Mouse (Mus musculus) left cerebral cortex, adult 2 months (tissue): ENCODE measurements at regions not wholly inside any gene's neighbourhood (a gene's known extent, or its start where the extent isn't known, plus 50 kb on each side); places are given as distances from the start of the nearest gene placed in this dataset.
A peak's percentile ranks its signal among the peaks of the same experiment; 100 is the strongest.

Experiments used
- DNase-seq, 2 experiments: peaks; one replicate each; pipeline ENCODE4 v3.0.0; 2021 to 2022; ENCODE audit warnings: low spot score in 2 of 2, mixed read lengths in 1 of 2; ENCODE audit errors: extremely low spot score in 1 of 2
- H3K27ac ChIP-seq: fragments of 200-600 bp; 2 replicates; pipeline ENCODE4 v1.8.1; 2022
- H3K4me3 ChIP-seq: fragments of 200-600 bp; 2 replicates; pipeline ENCODE4 v1.8.1; 2022
- CTCF ChIP-seq: fragments of 200-600 bp; IDR thresholded peaks from 2 replicates; pipeline ENCODE4 v1.8.1; 2022; ENCODE audit warnings: antibody characterized with exemption, mild to moderate bottlenecking, moderate library complexity
- intact Hi-C: fragments of 180-260 bp; cut with DNase I; formaldehyde crosslinking; loops from one replicate; pipeline ENCODE4 v1.15.1; 2025

DNA sequence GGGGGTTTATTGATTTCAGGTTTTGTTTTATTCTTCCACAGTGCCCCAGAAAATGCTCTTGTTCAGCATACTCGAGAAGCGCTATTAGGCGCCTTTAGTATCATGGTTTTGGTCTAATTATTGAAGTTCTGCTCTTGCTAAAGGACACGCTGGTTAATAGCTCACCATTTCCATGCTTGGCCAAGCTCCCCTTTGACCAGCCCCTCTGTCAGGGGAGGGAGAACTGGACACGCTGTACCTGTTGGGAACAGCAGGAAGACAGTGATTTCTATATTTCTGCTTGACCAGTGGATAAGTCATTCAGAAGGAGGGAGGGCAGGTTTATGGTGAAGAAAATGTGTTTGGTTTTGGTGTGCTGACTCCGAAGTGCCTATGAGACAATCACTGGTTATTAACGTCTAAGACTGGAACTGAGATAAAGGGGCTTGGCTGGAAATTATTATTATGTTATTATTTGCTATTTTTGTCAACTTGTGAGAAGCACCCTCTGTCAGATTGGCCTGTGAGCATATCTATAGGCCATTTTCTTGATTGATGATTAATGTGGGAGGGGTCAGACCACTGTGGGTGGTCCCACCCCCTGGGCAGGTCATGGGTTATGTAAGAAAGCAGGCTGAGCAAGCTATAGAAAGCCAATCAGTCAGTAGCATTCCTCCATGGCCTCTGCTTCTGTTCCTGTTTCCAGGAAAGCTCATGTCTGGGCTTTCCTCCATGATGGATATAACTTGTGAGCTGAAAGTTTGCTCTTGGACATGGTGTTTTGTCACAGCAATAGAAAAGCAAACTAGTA, 51.2 kb upstream of the Tanc2 start:
- DNase-seq = no peak
- TF ChIP-seq CTCF = no peak
- Histone ChIP-seq H3K4me3 (no peak overlapping the region), H3K27ac (no peak overlapping the region)
- intact Hi-C loops = loop anchor here (2.0 kb wide), 1 partner anchor 22 kb away; no protein-coding TSS in a partner anchor

DNA sequence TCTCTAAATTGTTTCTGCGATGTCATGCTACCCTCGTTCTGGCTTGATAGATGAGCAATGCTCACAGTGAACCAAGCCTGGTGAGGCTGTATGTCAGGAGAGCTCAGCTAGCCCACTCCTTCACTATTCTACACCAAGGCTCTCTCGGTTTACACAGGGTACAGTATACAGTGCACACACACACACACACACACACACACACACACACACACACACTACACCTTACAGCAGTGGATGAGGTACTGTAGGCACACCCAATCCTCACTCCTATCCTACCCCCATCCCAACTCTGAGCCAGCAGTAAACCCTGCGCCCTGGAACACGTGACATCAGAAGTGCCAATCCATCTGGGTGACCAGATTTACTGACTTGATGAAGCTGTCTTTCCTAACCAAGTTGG, 57.2 kb upstream of the Tanc2 start:
- DNase-seq = no peak
- Histone ChIP-seq H3K4me3 (no peak overlapping the region), H3K27ac (no peak overlapping the region)
- intact Hi-C loops = no loop called here
- no peak for TF ChIP-seq CTCF

GRCm38 (mm10) chr11:105530711-105531157, 59.1 kb upstream of the Tanc2 start:
- no peak for TF ChIP-seq CTCF
- DNase-seq = no peak
- intact Hi-C loops = no loop called here
- Histone ChIP-seq H3K4me3 (no peak overlapping the region), H3K27ac (no peak overlapping the region)

- intact Hi-C loops = no loop called here
- no peak for TF ChIP-seq CTCF
- no peak for DNase-seq
- Histone ChIP-seq H3K27ac (peak overlapping the region; percentile 24; the same call in 1 of the 2 replicates), H3K4me3 (no peak overlapping the region)
These were observed 63.7 kb upstream of the Tanc2 start for GRCm38 (mm10) chr11:105526066-105526465.

GRCm38 (mm10) chr11:105525608-105526007, 64.2 kb upstream of the Tanc2 start:
- DNase-seq = no peak
- Histone ChIP-seq H3K4me3 (no peak overlapping the region), H3K27ac (peak overlapping the region; percentile 24; the same call in 1 of the 2 replicates)
- TF ChIP-seq CTCF = no peak
- intact Hi-C loops = no loop called here

- DNase-seq = no peak
- intact Hi-C loops = no loop called here
- H3K27ac ChIP-seq = no peak overlapping the region
- no peak overlapping the region for H3K4me3 ChIP-seq
- TF ChIP-seq CTCF = no peak
These were observed 65.4 kb upstream of the Tanc2 start for GRCm38 (mm10) chr11:105524400-105524799.

GRCm38 (mm10) chr11:105523765-105524164, 66.0 kb upstream of the Tanc2 start:
- Histone ChIP-seq H3K27ac (no peak overlapping the region), H3K4me3 (no peak overlapping the region)
- intact Hi-C loops = no loop called here
- TF ChIP-seq CTCF = no peak
- DNase-seq = no peak

GRCm38 (mm10) chr11:105520398-105520797, 63.9 kb upstream of the March10 start:
- no peak for DNase-seq
- H3K27ac ChIP-seq = no peak overlapping the region
- TF ChIP-seq CTCF = no peak
- H3K4me3 ChIP-seq = no peak overlapping the region
- intact Hi-C loops = no loop called here

GRCm38 (mm10) chr11:105513275-105513674, 56.7 kb upstream of the March10 start:
- no peak for TF ChIP-seq CTCF
- intact Hi-C loops = no loop called here
- no peak for DNase-seq

GRCm38 (mm10) chr11:105510626-105511025, 54.1 kb upstream of the March10 start:
- H3K27ac ChIP-seq = no peak overlapping the region
- intact Hi-C loops = no loop called here
- H3K4me3 ChIP-seq = no peak overlapping the region
- no peak for TF ChIP-seq CTCF
- no peak for DNase-seq

More at GRCm38 (mm10) chr11:105513275-105513674, 56.7 kb upstream of the March10 start:
- Histone ChIP-seq H3K4me3 (no peak overlapping the region), H3K27ac (no peak overlapping the region)

- TF ChIP-seq CTCF = no peak
These were observed 53.5 kb upstream of the March10 start for GRCm38 (mm10) chr11:105510056-105510455.

DNA sequence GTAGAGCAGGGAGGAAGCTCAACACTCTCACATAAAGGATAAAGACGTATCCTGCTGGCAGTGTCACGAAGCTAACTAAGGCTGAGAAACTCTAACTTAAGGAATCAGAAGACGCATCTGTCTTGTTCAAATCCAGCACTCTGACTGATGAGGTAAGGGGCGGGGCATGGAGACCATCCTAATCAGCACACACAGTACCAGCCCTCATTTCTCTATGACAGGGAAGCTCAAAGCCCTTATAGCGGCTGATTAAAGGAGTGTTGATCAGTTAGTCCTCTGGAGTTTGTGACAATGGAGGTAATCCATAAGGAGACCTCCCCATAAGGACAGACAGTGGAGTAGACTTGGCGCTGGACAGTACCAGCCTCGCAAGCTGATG, 52.1 kb upstream of the March10 start:
- peak overlapping the region; percentile 85 for H3K27ac ChIP-seq
- intact Hi-C loops = loop anchor here (1.0 kb wide), 1 partner anchor 81 kb away; the partner anchor contains the start of gene Tanc2
- no peak for DNase-seq
- H3K4me3 ChIP-seq = no peak overlapping the region
- no peak for TF ChIP-seq CTCF

More at GRCm38 (mm10) chr11:105510056-105510455, 53.5 kb upstream of the March10 start:
- DNase-seq = no peak
- Histone ChIP-seq H3K4me3 (no peak overlapping the region), H3K27ac (no peak overlapping the region)
- intact Hi-C loops = no loop called here
